Mouse (Mus musculus) cerebellum, postnatal 25 days (tissue): ENCODE measurements around the gene Plekhg4.

Experiments
- DNase-seq, 2 experiments: peaks; one replicate each; pipeline ENCODE4 v3.0.0; 2021; ENCODE audit warnings: mixed read lengths in 2 of 2

Plekhg4 gene

DNA sequence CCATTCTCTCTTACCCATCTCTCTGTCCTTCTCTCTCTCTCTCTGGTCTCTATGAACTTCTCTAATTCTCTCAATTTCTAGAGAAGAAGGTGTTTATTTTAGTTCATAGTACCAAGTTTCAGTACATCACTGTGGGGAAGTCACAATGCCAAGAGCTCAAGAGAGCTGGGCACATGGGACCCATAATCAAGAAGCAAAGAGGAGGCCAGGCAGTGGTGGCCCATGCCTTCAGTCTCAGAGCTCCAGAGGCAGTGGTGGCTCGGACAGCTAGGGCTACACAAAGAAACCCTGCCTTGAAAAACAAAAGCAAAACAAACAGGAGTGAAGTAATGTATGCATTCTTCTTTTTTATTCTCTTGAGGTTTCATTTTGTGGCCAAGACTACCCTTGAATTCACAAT, 31.4 kb downstream of the Plekhg4 start:
- no peak for DNase-seq

DNA sequence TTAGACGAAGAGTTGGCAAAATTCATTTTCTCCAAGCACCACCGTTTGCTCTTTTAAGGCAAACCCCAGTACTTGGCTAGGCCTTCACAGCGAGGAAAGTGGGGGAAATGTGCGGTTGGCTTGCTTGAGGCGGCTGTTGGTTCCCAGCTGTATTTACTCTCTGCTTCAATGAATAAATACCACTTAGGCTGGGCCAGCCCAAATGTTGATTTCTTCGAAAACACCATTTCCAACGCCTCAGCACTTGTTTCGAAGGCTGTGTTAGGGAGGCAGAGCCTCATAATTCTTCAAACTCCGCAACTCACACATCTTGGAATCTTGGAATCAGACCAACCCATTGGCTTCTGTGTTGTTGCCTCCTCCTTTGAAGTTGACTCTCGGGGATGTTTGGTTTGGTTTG, 33.3 kb downstream of the Plekhg4 start:
- no peak for DNase-seq

DNA sequence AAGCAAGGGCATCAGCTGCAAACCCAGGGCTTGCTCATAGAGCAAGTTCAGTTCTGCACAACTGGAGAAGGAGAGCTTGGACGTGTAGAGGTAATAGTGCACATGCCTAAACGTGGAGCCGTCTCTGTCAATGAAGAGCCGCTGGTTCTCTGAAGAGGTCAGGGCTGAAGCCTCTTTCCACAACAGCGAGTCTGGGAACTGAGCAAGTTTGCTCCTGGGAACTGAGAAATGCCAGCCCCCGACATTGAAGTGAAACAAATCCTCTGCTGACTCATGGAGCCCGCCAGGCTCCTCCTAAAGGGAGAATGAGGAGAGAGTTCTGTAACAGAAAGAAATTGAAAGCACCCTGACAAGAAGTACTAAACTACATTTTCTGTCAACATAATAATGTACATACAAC, 35.3 kb downstream of the Plekhg4 start:
- no peak for DNase-seq

DNA sequence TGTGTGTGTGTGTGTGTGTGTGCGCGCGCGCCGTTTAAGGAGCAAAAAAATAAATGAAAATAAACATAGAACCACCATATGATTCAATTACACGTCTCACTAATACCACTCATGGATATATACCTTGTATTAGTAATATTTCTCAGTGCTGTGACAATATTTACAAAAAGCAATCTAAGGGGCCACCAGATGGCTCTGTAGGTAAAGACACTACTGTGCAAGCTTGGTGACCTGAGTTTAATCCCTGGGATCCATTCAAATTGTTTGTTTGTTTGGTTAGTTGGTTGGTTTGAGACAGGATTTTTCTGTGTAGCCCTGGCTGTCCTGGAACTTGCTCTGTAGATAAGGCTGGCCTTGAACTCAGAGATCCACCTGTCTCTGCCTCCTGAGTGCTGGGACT, 36.9 kb downstream of the Plekhg4 start:
- DNase-seq = no peak

DNA sequence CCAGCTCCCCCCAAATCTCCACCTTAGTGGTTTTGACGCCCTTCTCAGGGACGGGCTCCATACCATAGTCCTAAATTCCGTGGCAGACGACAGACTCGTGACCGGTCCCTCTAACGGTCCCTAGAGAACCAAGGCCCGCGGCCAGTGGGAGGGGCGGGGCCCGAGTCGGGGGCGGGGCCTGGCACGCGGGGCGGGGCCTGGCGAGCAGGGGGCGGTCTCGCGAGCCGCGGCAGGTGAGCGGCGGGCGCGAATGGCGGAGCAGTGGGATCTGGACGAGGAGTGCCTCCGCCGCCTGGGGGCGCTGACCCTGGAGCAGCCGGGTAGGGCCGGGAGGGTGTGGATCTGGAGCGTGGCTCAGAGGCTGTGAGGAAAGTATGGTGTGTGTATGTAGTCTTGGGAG, 40.3 kb downstream of the Plekhg4 start, which contains the start of the genes Kctd19 and Lrrc36:
Gene Kctd19, minus strand, starts transcription at position 112 of the 400 bp plus-strand sequence.
Gene Lrrc36, plus strand, starts transcription at position 181 of the 400 bp plus-strand sequence.
- peak; percentile 66 to 83 for DNase-seq

DNA sequence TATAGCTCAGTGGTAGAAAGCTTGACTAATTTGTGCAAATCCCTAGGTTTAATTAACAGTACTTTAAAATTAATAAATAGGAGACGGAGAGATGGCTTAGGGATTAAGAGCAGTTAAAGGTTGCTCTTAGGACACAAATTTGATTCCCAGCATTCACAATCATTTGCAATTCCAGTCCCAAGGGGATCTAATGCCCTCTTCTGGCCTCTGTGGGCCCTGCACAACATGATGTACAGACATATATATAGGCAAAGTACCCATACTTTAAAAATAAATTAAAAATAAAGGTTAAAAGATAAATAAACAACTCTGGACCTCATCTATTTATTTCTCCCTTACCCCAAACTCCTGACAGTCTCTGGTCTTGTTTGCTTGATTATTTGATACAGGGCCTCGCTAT, 45.9 kb downstream of the Plekhg4 start:
- no peak for DNase-seq

DNA sequence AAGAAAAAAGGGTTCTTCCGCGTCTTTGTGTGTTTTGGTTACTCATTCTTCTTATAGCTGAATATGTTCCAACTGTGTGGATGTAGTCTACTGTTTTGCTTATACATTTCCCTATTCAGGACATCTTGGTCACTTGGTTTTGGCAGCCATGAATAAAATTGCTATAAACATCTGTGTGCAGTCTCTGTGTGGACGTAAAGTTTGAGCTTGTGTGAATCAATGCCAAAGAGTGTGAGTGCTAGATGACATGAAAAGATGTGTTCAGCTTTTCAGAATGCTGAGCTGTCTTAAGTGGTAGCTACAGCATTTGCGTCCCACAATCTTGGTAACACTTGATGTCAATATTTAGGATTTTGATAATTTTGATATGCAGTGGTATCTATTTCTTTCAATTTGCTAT, 46.7 kb downstream of the Plekhg4 start:
- DNase-seq = no peak

DNA sequence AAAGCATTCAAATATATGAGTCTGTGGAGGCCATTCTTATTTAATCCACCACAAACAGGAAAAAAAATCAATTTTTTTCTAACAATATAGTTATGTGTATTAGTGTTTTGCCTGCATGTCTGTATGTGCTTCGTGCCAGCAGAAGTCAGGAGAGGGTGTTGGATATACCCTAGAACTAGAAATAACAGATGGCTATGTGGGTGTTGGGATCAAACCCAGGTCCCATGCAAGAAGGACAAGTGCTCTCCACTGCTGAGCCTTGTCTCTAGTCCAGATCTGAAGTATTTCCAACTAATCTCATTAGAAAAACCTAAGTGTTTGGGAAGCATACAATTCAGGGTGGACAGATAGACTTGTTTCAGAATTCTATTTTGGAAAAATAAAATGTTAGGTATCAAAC, 48.9 kb downstream of the Plekhg4 start:
- peak in 1 of 2 experiments; percentile 49 for DNase-seq

DNA sequence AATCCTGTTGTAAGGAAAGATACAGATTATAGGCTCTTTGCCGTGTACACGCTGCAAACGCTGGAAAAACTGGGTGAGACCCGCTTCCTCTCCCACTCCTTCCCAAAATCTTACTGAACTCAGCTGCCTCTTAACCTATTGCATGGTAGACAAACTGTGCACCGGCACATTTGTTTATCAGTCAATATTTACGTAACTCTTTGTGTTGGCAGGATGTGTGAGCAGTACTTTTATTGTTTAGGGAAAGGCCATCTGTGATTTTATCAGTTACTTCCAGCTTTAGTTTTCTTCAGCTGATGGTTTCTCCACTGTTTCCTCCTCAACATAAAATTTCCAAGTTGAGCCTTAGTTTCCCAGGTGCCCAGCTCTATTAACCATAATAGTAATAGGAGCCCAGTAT, 53.8 kb downstream of the Plekhg4 start:
- DNase-seq = no peak

DNA sequence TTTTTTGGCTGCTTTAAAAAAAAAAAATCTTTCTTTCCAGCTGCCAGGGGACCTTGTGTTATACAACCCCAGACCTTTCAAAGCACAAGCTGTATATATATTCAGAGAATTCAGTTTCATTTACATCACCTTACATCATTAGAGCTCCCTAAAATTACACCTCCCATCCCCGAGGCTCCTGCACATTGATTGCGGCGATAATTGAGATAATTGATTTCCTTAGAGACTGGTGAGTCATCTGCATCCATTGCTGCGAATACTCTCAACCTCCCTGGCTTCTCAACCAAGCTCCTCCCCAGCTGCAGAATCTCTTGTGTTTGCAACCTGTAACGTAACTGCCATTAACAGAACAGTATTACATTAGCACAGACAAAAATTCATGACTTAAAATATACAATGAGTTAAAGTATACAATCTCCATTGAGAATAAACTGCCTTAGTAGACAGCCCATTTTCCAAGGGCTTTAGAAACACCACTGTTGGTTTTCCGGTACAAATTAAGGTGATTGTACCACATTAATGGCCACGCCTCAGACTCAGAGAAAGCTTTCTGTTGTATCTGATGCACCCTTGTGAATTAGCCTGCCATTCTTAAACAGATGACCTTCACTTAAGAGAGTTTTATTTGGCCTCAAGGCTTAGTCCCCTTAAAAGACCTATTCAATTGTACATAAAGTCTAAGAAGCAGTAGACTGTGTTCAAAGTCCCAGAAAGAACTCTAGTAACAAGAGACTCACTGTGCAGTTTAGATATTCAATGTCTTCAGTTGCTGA, 58.9 kb downstream of the Plekhg4 start:
- no peak for DNase-seq
